31 mouse cellular contexts compared by ENCODE assay signal in genomic region chr14:59233635-59234034, GRCm38 (mm10). TPM values are rescaled to one million over a fixed set of nuclear protein-coding genes. Genes with fewer than 3 reads are reported as not detected.
DNase-seq lines count a peak whose midpoint lies in the region; TF ChIP-seq lines count a peak whose summit lies in the region.
"Had no signal": no experiment of that assay in that cellular context is flagged by ENCODE, and none has a peak within 500 bp of the region (broad histone marks: within the 10 kb centered on the region; RNA-seq: fewer than 3 reads in every experiment).

No protein-coding gene starts in this region.

- TF ChIP-seq POLR2A in lung, adult 2 months (IDR thresholded peaks at IDR 0.05; ENCODE audit: borderline replicate concordance, extremely low read depth, low read depth, low read length) = no peak

- TF ChIP-seq CTCF in lung, adult 2 months (IDR thresholded peaks at IDR 0.05; ENCODE audit: insufficient read depth, low read length) = no peak; the same call in 1 of the 2 replicates

- WGBS in lung, adult 2 months = 79% methylated on average over 9 of the region's 9 CpGs

- no peaks in the 10 kb centered on the region; the same call in 1 of the 2 replicates for H3K4me1 ChIP-seq in lung, adult 2 months (ENCODE audit: control insufficient read depth, insufficient read depth, low read length)
- H3K4me1 ChIP-seq: forebrain, embryonic 10.5 days; forebrain, embryonic 13.5 days; hindbrain, embryonic 10.5 days; hindbrain, embryonic 13.5 days had no signal

- peak; percentile 42 for DNase-seq in heart, adult 11 months
- DNase-seq in heart, adult 8-10 months (ENCODE audit: low spot score) = no peak
- DNase-seq in lung, postnatal 25 days (ENCODE audit: low spot score) = peak; percentile 2
- DNase-seq in lung, adult 2 months = no peak
- peak; percentile 17 for DNase-seq in ZHBTc4 (ENCODE audit: low read depth, low spot score)
- DNase-seq in retina, postnatal 1 day = no peak
- DNase-seq: adrenal gland, adult 8-10 months; adrenal gland, postnatal 25 days; cerebellum, adult 18-20 months; cerebellum, adult 9-10 months; cerebellum, postnatal 14 days; gastrocnemius, postnatal 10 days; gastrocnemius, postnatal 36 days; heart, postnatal 10 days; heart, postnatal 36 days had no signal

- no peak overlapping the region for H3K4me3 ChIP-seq in lung, adult 2 months (replicated peaks; ENCODE audit: extremely low read depth, low read depth, low read length)
- H3K4me3 ChIP-seq: forebrain, embryonic 10.5 days; forebrain, embryonic 13.5 days; heart, embryonic 12.5 days; heart, embryonic 15.5 days; hindbrain, embryonic 10.5 days; hindbrain, embryonic 13.5 days had no signal

RNA-seq across cellular contexts. Expression of gene Gm6904, which starts 26.4 kb away (rescaled TPM):
- total RNA-seq in heart, adult 8-10 months (2022) = 1 to 10 TPM in 1 of 4 experiments, not detected in 3; 1.3 TPM
- not detected in 2 replicates for polyA plus RNA-seq in lung, adult 2 months (2012; rRNA removed)
- total RNA-seq: adrenal gland, adult 8-10 months; adrenal gland, postnatal 25 days; G1E; gastrocnemius, adult 18-20 months; gastrocnemius, postnatal 10 days; gastrocnemius, postnatal 36 days; granulocyte monocyte progenitor cell, adult 5-6 weeks; heart, postnatal 10 days; heart, postnatal 36 days had no signal
- polyA plus RNA-seq: brain, embryonic 14.5 days; embryonic facial prominence, embryonic 11.5 days; embryonic facial prominence, embryonic 14.5 days; forebrain, embryonic 10.5 days; forebrain, embryonic 13.5 days; forebrain, embryonic 16.5 days; G1E; heart, embryonic 12.5 days; heart, embryonic 15.5 days; hindbrain, embryonic 10.5 days; hindbrain, embryonic 13.5 days; hindbrain, embryonic 16.5 days had no signal

RNA-seq across cellular contexts. Expression of gene Rcbtb1, which starts 32.6 kb away (rescaled TPM):
- 10 to 100 TPM; 10.2 to 14.6 (median 12.1) TPM for total RNA-seq in heart, adult 8-10 months (2022)
- 10.2 and 11.7 TPM in 2 replicates for polyA plus RNA-seq in lung, adult 2 months (2012; rRNA removed)

RNA-seq across cellular contexts. Expression of gene Gm5142, which starts 55.1 kb away (rescaled TPM):
- total RNA-seq in heart, adult 8-10 months (2022) = not detected
- polyA plus RNA-seq in lung, adult 2 months (2012; rRNA removed) = not detected in 2 replicates
- total RNA-seq: adrenal gland, adult 8-10 months; adrenal gland, postnatal 25 days; gastrocnemius, adult 18-20 months; gastrocnemius, postnatal 10 days; gastrocnemius, postnatal 36 days; granulocyte monocyte progenitor cell, adult 5-6 weeks; heart, postnatal 10 days; heart, postnatal 36 days had no signal
- polyA plus RNA-seq: activated CD4-positive, CD25-positive, alpha-beta regulatory T cell, adult 4 months; brain, embryonic 14.5 days; embryonic facial prominence, embryonic 11.5 days; embryonic facial prominence, embryonic 14.5 days; forebrain, embryonic 10.5 days; forebrain, embryonic 13.5 days; forebrain, embryonic 16.5 days; G1E; heart, embryonic 12.5 days; heart, embryonic 15.5 days; hindbrain, embryonic 10.5 days; hindbrain, embryonic 13.5 days; hindbrain, embryonic 16.5 days; Patski had no signal

Comparison
In these comparisons a context has a peak if more than half of its experiments do, and no peak if none do; other contexts are left out.
1. DNase-seq: peak in heart, adult 11 months (single experiment), lung, postnatal 25 days (single experiment) and ZHBTc4 (single experiment); none in heart, adult 8-10 months (single experiment), lung, adult 2 months (single experiment) and retina, postnatal 1 day (single experiment).